Mouse (Mus musculus) thymus, adult 2 months (tissue): ENCODE data around the gene Ppp2r2c. TPM values are rescaled to one million over a fixed set of nuclear protein-coding genes. Genes with fewer than 3 reads are reported as not detected.
A peak's percentile ranks its signal among the peaks of the same experiment; 100 is the strongest.

ENCODE experiments used
- DNase-seq: peaks from one replicate; pipeline ENCODE4 v3.0.0; 2021
- H3K27ac ChIP-seq: fragments of 200-500 bp; 2 replicates; pipeline ENCODE4 v1.5.1; 2012; ENCODE audit warnings: low read length, control low read depth; ENCODE audit not compliant: control insufficient read depth, insufficient read depth
- H3K27me3 ChIP-seq: fragments of 200-500 bp; 2 replicates; pipeline ENCODE4 v1.6.1; 2012; ENCODE audit warnings: mild to moderate bottlenecking, low read length, moderate library complexity, mixed read lengths; ENCODE audit not compliant: control insufficient read depth, insufficient read depth
- H3K36me3 ChIP-seq: fragments of 200-500 bp; 2 replicates; pipeline ENCODE4 v1.6.1; 2012; ENCODE audit warnings: mild to moderate bottlenecking, low read length, moderate library complexity; ENCODE audit not compliant: control insufficient read depth, insufficient read depth
- H3K4me1 ChIP-seq: fragments of 200-500 bp; replicated peaks from 2 replicates; pipeline ENCODE4 v1.6.1; 2012; ENCODE audit warnings: low read length; ENCODE audit not compliant: control insufficient read depth, insufficient read depth
- H3K4me3 ChIP-seq: fragments of 200-500 bp; 2 replicates; pipeline ENCODE4 v1.5.1; 2012; ENCODE audit warnings: mild to moderate bottlenecking, low read length, control low read depth, moderate library complexity; ENCODE audit not compliant: control insufficient read depth, insufficient read depth
- CTCF ChIP-seq: fragments of 200-500 bp; IDR thresholded peaks from 2 replicates; pipeline ENCODE4 v1.5.1; 2012; ENCODE audit warnings: mild to moderate bottlenecking, control low read depth, low read length, moderate library complexity, borderline replicate concordance; ENCODE audit not compliant: control insufficient read depth, poor library complexity, insufficient read depth; ENCODE audit errors: extremely low read depth
- POLR2A ChIP-seq: fragments of 200-500 bp; IDR thresholded peaks from 2 replicates; pipeline ENCODE4 v1.6.1; 2012; ENCODE audit warnings: mild to moderate bottlenecking, low read length, control low read depth, moderate library complexity; ENCODE audit not compliant: control insufficient read depth, poor library complexity, insufficient read depth; ENCODE audit errors: extremely low read depth
- WGBS: fragments of 180-500 bp; shearing (Covaris S2); methylation state at CpG from one replicate; pipeline ENCODE4 v1.1.7; 2018; 5-methylcytosine and 5-hydroxymethylcytosine counted together
- polyA plus RNA-seq: library from polyadenylated mRNA; depleted of rRNA; stranded (reverse); fragments of >200 nt; gene quantifications from 2 replicates; pipeline ENCODE4 v1.2.3, GENCODE M21; 2012

Ppp2r2c gene
- polyA plus RNA-seq, 1 experiment = 0.16 TPM

DNA sequence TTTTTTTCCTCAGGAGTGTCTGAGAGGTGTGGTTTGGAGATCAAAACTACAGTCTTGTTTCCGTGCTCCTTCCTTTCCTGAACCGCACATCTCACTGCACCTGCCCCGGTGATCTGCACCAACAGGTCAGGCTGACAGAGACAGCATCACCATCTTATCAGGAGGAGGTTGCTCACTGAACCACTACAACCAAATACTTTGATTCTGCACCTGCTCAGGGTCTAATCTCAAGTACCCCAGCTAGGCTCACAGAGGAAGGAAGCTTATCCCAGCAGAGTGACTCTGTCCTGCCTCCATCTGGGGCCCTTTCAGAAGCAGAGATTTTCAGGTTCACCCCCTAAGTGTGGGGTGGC is 121.3 kb downstream of the Ppp2r2c start:
- Histone ChIP-seq H3K27ac (no peak overlapping the region; the same call in 1 of the 2 replicates), H3K4me1 (peaks cover 15% of the 10 kb centered on the region), H3K36me3 (no peaks in the 10 kb centered on the region), H3K4me3 (no peak overlapping the region), H3K27me3 (no peaks in the 10 kb centered on the region)
- TF ChIP-seq CTCF (no peak), POLR2A (no peak)
- WGBS = 1% methylated on average over 3 of the region's 3 CpGs
- peak; percentile 26 for DNase-seq

DNA sequence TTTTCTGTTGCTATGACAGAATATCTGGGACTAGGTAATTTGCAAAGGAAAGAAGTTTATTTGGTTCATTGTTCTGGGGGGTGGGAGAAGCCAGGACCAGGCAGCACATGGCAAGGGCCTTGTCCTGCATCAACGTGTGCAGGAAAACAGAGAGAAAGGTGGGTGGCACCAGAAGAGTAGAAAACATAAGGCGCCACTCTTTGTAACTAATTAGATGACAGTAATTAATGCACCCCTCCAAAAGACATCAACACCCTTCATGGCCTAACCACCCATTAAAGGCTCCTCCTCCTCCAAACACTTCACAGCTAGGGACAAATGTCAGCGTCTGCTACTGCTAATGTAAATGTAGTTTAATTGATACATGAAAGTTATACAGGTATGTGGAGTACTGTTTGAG is 121.9 kb downstream of the Ppp2r2c start:
- H3K36me3 ChIP-seq = no peaks in the 10 kb centered on the region
- H3K27me3 ChIP-seq = no peaks in the 10 kb centered on the region
- DNase-seq = no peak
- TF ChIP-seq CTCF = no peak
- TF ChIP-seq POLR2A = no peak
- H3K4me3 ChIP-seq = no peak overlapping the region
- H3K27ac ChIP-seq = no peak overlapping the region
- H3K4me1 ChIP-seq = peaks cover 15% of the 10 kb centered on the region
- WGBS = 71% methylated on average over 3 of the region's 3 CpGs

DNA sequence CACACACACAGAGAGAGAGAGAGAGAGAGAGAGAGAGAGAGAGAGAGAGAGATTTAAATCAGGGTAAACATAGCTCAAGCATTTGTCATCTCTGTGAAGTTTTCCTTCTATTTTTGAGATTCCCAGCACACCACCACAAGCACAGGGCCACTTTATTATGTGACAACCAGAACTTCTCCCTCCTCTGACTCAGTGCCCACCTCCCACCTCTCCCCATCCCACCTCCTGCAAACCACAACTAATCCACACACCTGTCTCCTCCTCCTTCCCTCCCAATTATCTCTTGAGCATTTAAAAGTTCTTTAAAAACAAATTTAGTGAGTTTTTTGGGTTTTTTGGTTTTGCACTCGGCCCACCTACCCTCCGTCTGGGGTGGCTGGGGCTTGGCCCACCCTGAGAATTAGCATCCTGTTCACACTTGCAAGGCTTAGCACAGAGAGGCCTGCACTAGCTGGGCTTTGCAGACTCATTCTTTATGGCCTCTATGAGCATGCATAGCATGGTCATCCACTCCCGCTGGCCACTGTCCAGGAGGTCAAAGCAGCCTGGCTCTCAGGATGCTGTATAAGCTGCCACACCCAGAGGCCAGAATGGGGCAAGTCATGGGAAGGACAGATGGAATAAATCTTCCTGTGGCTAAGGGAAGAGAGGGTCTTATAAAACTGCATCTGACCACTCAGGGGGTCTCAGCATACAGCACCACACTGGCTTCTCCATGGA is 122.5 kb downstream of the Ppp2r2c start:
- H3K27ac ChIP-seq = no peak overlapping the region
- DNase-seq = no peak
- no peaks in the 10 kb centered on the region for H3K36me3 ChIP-seq
- TF ChIP-seq POLR2A (no peak), CTCF (no peak)
- H3K27me3 ChIP-seq = no peaks in the 10 kb centered on the region
- peaks cover 15% of the 10 kb centered on the region for H3K4me1 ChIP-seq
- H3K4me3 ChIP-seq = no peak overlapping the region
- WGBS = 81% methylated on average over 3 of the region's 3 CpGs

DNA sequence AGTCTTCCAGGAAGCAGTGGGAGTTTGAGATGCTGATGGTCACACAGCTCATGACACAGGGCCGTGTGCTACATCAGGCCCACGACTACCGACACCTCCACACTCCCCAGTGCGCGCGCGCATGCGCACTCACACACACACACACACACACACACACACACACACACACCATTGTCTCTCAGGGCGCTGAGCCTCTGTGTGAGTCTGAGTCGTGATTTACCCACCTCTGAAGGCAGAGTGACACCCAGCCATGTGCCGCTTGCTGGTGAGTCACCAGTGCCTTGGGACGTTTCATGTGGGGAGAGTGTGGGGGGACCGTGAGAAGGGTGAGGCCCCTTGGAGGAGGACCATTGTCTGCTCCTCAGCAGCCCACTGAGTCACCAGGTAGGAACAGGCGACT is 128.1 kb downstream of the Ppp2r2c start:
- Histone ChIP-seq H3K27ac (no peak overlapping the region), H3K4me3 (no peak overlapping the region), H3K36me3 (no peaks in the 10 kb centered on the region), H3K4me1 (peaks cover 30% of the 10 kb centered on the region), H3K27me3 (no peaks in the 10 kb centered on the region)
- 80% methylated on average over 14 of the region's 14 CpGs for WGBS
- TF ChIP-seq POLR2A = no peak
- TF ChIP-seq CTCF = no peak
- no peak for DNase-seq

DNA sequence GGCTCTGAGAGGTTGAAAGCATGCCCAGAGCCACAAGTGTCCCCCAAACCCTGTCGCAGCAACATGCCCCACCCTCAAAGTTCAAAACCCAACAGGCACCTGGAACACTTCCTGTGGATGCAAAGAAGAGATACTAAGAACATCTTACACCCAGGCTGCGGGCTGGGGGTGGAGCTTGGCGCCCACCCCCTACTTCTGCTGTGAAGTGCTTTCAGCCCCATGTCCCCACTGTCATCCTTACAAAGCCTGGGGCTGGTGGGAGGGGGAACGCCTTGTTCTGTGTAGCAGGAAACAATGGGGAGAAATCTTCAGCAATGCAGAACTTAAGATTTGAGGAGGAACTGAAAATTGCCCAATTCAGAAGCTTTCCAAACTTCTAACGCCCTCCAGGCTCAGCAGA is 129.7 kb downstream of the Ppp2r2c start:
- H3K4me1 ChIP-seq = peaks cover 27% of the 10 kb centered on the region
- no peaks in the 10 kb centered on the region for H3K36me3 ChIP-seq
- H3K27me3 ChIP-seq = no peaks in the 10 kb centered on the region
- peak; percentile 71 for DNase-seq
- 0 out of 2 replicates have a peak overlapping the region, but pooled peaks have one; percentile 32 for H3K27ac ChIP-seq
- WGBS = 2% methylated on average over 5 of the region's 5 CpGs
- no peak overlapping the region for H3K4me3 ChIP-seq
- TF ChIP-seq POLR2A (no peak), CTCF (no peak)

DNA sequence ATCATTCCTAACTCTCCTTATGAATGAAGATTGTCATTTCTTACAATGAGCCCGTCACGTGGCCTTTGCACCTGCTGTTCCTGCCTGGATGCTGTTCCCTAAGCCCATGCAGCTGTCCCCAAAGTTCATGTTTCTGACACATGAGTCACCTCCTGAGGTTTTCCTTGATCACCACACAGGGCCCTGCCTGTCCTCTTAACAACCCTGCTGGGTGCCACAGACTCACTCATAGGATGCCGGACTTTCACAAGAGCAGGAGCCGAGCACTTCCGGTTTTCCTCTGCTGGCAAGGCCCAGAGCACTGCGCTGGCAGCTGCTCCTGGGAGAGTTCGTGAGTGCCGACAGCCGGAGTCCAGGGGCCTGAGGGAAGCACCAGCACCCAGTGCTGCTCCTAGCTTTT is 132.7 kb downstream of the Ppp2r2c start:
- no peaks in the 10 kb centered on the region for H3K36me3 ChIP-seq
- TF ChIP-seq POLR2A = no peak
- TF ChIP-seq CTCF = no peak
- WGBS = 96% methylated on average over 9 of the region's 9 CpGs
- no peak for DNase-seq
- H3K4me1 ChIP-seq = peaks cover 27% of the 10 kb centered on the region
- H3K27me3 ChIP-seq = no peaks in the 10 kb centered on the region
- no peak overlapping the region for H3K27ac ChIP-seq
- no peak overlapping the region for H3K4me3 ChIP-seq
